Mouse (Mus musculus): ENCODE data around the gene Zfhx3.
A peak's percentile ranks its signal among the peaks of the same experiment; 100 is the strongest.

The Zfhx3 gene

GRCm38 (mm10) chr8:108854444-108855102, 912.1 kb downstream of the Zfhx3 start:
- no peak for DNase-seq (ENCODE audit: inconsistent ontology term)

- DNase-seq (ENCODE audit: inconsistent ontology term), result no peak
Measured at GRCm38 (mm10) chr8:108859001-108859400, 916.6 kb downstream of the Zfhx3 start.

GRCm38 (mm10) chr8:108859983-108860382, 917.5 kb downstream of the Zfhx3 start:
- no peak for DNase-seq (ENCODE audit: inconsistent ontology term)

GRCm38 (mm10) chr8:108863440-108863839, 921.0 kb downstream of the Zfhx3 start:
- no peak for DNase-seq (ENCODE audit: inconsistent ontology term)

- DNase-seq (ENCODE audit: inconsistent ontology term), result no peak
Measured at GRCm38 (mm10) chr8:108866430-108866829, 924.0 kb downstream of the Zfhx3 start.

- no peak for DNase-seq (ENCODE audit: inconsistent ontology term)
Measured at GRCm38 (mm10) chr8:108867482-108868258, 925.2 kb downstream of the Zfhx3 start.

- DNase-seq (ENCODE audit: inconsistent ontology term), result no peak
Measured at GRCm38 (mm10) chr8:108868259-108869090, 926.0 kb downstream of the Zfhx3 start.

- no peak for DNase-seq (ENCODE audit: inconsistent ontology term)
Measured at GRCm38 (mm10) chr8:108869420-108869819, 927.0 kb downstream of the Zfhx3 start.

GRCm38 (mm10) chr8:108869935-108870334, 927.5 kb downstream of the Zfhx3 start:
- no peak for DNase-seq (ENCODE audit: inconsistent ontology term)

- no peak for DNase-seq (ENCODE audit: inconsistent ontology term)
Measured at GRCm38 (mm10) chr8:108870371-108870770, 927.9 kb downstream of the Zfhx3 start.

- no peak for DNase-seq (ENCODE audit: inconsistent ontology term)
Measured at GRCm38 (mm10) chr8:108875722-108876121, 933.3 kb downstream of the Zfhx3 start.

GRCm38 (mm10) chr8:108880101-108880500, 937.7 kb downstream of the Zfhx3 start:
- no peak for DNase-seq (ENCODE audit: inconsistent ontology term)

- no peak for DNase-seq (ENCODE audit: inconsistent ontology term)
Measured at GRCm38 (mm10) chr8:108881336-108881735, 938.9 kb downstream of the Zfhx3 start.

GRCm38 (mm10) chr8:108882073-108882472, 939.6 kb downstream of the Zfhx3 start:
- no peak for DNase-seq (ENCODE audit: inconsistent ontology term)

- peak; percentile 39 for DNase-seq (ENCODE audit: inconsistent ontology term)
Measured at GRCm38 (mm10) chr8:108883381-108883780, 940.9 kb downstream of the Zfhx3 start.

GRCm38 (mm10) chr8:108884947-108885346, 942.5 kb downstream of the Zfhx3 start:
- DNase-seq (ENCODE audit: inconsistent ontology term), result peak; percentile 43

GRCm38 (mm10) chr8:108885450-108885849, 943.0 kb downstream of the Zfhx3 start:
- peak; percentile 93 for DNase-seq (ENCODE audit: inconsistent ontology term)

GRCm38 (mm10) chr8:108885861-108886260, 943.4 kb downstream of the Zfhx3 start:
- no peak for DNase-seq (ENCODE audit: inconsistent ontology term)

GRCm38 (mm10) chr8:108886599-108887255, 944.3 kb downstream of the Zfhx3 start:
- peak; percentile 86 for DNase-seq (ENCODE audit: inconsistent ontology term)

GRCm38 (mm10) chr8:108887256-108887615, 944.8 kb downstream of the Zfhx3 start:
- DNase-seq (ENCODE audit: inconsistent ontology term), result peak; percentile 18

- no peak for DNase-seq (ENCODE audit: inconsistent ontology term)
Measured at GRCm38 (mm10) chr8:108887890-108888289, 945.4 kb downstream of the Zfhx3 start.

- no peak for DNase-seq (ENCODE audit: inconsistent ontology term)
Measured at GRCm38 (mm10) chr8:108888924-108889323, 946.5 kb downstream of the Zfhx3 start.
